Mouse (Mus musculus) heart, adult 2 months (tissue): ENCODE data around the gene Gm8439.

Experiments
- CTCF ChIP-seq: fragments of 200-600 bp; IDR thresholded peaks from 2 replicates; pipeline ENCODE4 v1.8.1; 2022; ENCODE audit warnings: antibody characterized with exemption, mild to moderate bottlenecking, moderate library complexity
- POLR2A ChIP-seq: fragments of 200-500 bp; IDR thresholded peaks from 2 replicates; pipeline ENCODE4 v1.6.1; 2011; ENCODE audit warnings: mild to moderate bottlenecking, low read depth, low read length, control low read depth; ENCODE audit not compliant: insufficient read depth

GRCm38 (mm10) chr4:120570438-120571069, 18.0 kb upstream of the Gm8439 start:
- TF ChIP-seq CTCF (no peak), POLR2A (no peak)
